Comparison of ENCODE assay signal across 8 mouse cellular contexts in the genomic region with DNA sequence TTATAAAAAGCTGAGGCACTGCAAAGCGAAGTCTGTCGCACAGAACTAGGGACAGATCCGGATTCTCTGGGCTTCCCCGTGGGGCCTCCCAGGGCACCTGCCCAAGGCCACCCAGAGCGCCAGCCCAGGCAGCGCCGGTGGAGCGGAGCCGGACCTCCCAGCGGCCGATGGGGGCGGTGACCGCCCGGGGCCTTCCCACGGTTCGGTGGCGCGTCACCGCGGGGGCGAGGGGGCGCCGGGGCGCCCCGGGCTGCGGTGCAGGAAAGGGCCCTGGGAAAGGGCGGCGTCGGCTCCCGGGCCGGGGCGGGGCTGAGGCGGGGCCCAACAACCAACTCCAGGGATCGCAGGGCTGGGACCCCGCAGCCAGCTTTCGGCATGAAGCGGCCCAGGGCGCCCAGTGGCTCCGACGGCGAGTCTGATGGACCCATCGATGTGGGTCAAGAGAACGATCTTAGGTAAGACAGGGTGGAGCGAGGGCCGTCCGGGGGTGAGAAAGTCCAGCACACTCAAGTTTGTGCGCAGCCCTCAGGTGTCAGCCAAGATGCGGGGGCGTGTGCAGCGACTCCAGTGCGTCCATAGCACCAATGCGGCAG. TPM values are rescaled to one million over a fixed set of nuclear protein-coding genes. Genes with fewer than 3 reads are reported as not detected.
DNase-seq lines count a peak whose midpoint lies in the region; ATAC-seq lines count a peak whose summit lies in the region.

A gene (plus strand): TSS at position 65 of the 593 bp plus-strand sequence.

- H3K9ac ChIP-seq in hindbrain, embryonic 16.5 days (ENCODE audit: low read depth, low read length) = peak within 1 kb of the TSS; percentile 57
- H3K9ac ChIP-seq in liver, embryonic 11.5 days (ENCODE audit: low read depth, low read length) = no peak within 1 kb of the TSS

- peaks cover 22% of the 10 kb centered on the region for H3K27me3 ChIP-seq in hindbrain, embryonic 16.5 days (replicated peaks; ENCODE audit: control insufficient read depth, insufficient read depth, low read length)
- H3K27me3 ChIP-seq in liver, embryonic 11.5 days (replicated peaks; ENCODE audit: control insufficient read depth, insufficient read depth, low read length) = peaks cover 47% of the 10 kb centered on the region

- no peaks in the 10 kb centered on the region for H3K9me3 ChIP-seq in hindbrain, embryonic 16.5 days (ENCODE audit: control insufficient read depth, low read length)
- H3K9me3 ChIP-seq in liver, embryonic 11.5 days (ENCODE audit: control insufficient read depth, low read length) = no peaks in the 10 kb centered on the region

- H3K4me2 ChIP-seq in hindbrain, embryonic 16.5 days (ENCODE audit: low read length) = peak within 1 kb of the TSS; percentile 66
- H3K4me2 ChIP-seq in liver, embryonic 11.5 days = peak within 1 kb of the TSS; percentile 72

- H3K36me3 ChIP-seq in hindbrain, embryonic 16.5 days (ENCODE audit: control insufficient read depth, insufficient read depth, low read length) = no peaks in the 10 kb centered on the region
- no peaks in the 10 kb centered on the region for H3K36me3 ChIP-seq in liver, embryonic 11.5 days (ENCODE audit: control insufficient read depth, insufficient read depth, low read length)

- DNase-seq in spleen, adult 18-20 months = peak; percentile 33 to 43
- no peak for DNase-seq in spleen, adult 12 weeks (ENCODE audit: low spot score)
- DNase-seq in gastrocnemius, postnatal 25 days = peak; percentile 77
- DNase-seq in liver, embryonic 11.5 days (ENCODE audit: low spot score) = no peak
- DNase-seq in neural tube, embryonic 10.5 days (ENCODE audit: extremely low spot score, low spot score) = peak; percentile 55
- no peak for DNase-seq in MN1 (ENCODE audit: low spot score)
- no peak for DNase-seq in cerebellum, adult 8-10 months

- WGBS in hindbrain, embryonic 16.5 days = 4% methylated on average over 51 of the region's 52 CpGs
- WGBS in liver, embryonic 11.5 days = 4% methylated on average over 47 of the region's 52 CpGs

- H3K4me3 ChIP-seq in hindbrain, embryonic 16.5 days (ENCODE audit: low read length) = peak within 1 kb of the TSS; percentile 41
- H3K4me3 ChIP-seq in liver, embryonic 11.5 days (ENCODE audit: low read depth, low read length) = peak within 1 kb of the TSS; percentile 49

- H3K27ac ChIP-seq in hindbrain, embryonic 16.5 days (ENCODE audit: low read depth, low read length) = no peak within 1 kb of the TSS
- H3K27ac ChIP-seq in liver, embryonic 11.5 days (ENCODE audit: low read depth, low read length) = no peak within 1 kb of the TSS

- peak; percentile 63; the same call in 1 of the 2 replicates for ATAC-seq in hindbrain, embryonic 16.5 days
- ATAC-seq in liver, embryonic 11.5 days (replicated peaks; ENCODE audit: low FRiP score) = peak; percentile 46; the same call in 1 of the 2 replicates

- H3K4me1 ChIP-seq in hindbrain, embryonic 16.5 days (ENCODE audit: control insufficient read depth, insufficient read depth, low read depth, low read length) = peaks cover 7% of the 10 kb centered on the region
- H3K4me1 ChIP-seq in liver, embryonic 11.5 days (replicated peaks; ENCODE audit: control insufficient read depth, insufficient read depth, low read length) = peaks cover 8% of the 10 kb centered on the region

RNA-seq across cellular contexts. Expression of the gene that starts here (rescaled TPM):
- total RNA-seq in gastrocnemius, postnatal 25 days (2021) = 1 to 10 TPM; 6.7 to 7.4 TPM
- polyA plus RNA-seq in hindbrain, embryonic 16.5 days (2015; fragmentation: Nextera tagmentation; extraction: Ambion mirVana) = 5.3 and 7.6 TPM in 2 replicates
- 2.4 and 2.5 TPM in 2 replicates for polyA plus RNA-seq in liver, embryonic 11.5 days (2014; fragmentation: Nextera tagmentation; extraction: Ambion mirVana)

Comparison
In these comparisons a context has a peak if more than half of its experiments do, and no peak if none do; other contexts are left out.
1. DNase-seq: peak in spleen, adult 18-20 months (2 of 2), gastrocnemius, postnatal 25 days (single experiment) and neural tube, embryonic 10.5 days (single experiment); none in spleen, adult 12 weeks (single experiment), liver, embryonic 11.5 days (single experiment), MN1 (single experiment) and cerebellum, adult 8-10 months (single experiment).